Mouse (Mus musculus): ENCODE results near the gene Cfc1.

DNA sequence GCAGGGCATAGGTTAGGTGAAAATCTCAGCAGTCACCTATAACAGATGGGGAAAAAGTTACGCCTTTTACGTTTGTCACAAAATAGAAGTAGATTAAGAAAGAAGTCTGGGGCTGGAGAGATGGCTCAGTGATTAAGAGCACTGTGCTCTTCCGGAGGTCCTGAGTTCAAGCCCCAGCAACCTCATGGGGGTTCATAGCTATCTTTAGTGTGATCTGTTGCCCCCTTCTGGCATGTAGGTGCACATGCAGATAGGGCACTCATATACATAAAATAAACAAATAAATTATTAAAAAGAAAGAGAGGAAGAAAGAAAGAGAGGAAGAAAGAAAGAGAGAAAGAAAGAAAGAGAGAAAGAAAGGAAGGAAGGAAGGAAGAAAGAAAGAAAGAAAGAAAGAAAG is 48.1 kb upstream of the Cfc1 start:
- no peak for TF ChIP-seq POLR2A (IDR thresholded peaks at IDR 0.05; ENCODE audit: extremely low read depth, insufficient read depth, low read length)
- no peak for TF ChIP-seq CTCF (IDR thresholded peaks at IDR 0.05; ENCODE audit: low read depth, low read length)
